Mouse (Mus musculus): ENCODE results near the gene Prdm11. TPM values are rescaled to one million over a fixed set of nuclear protein-coding genes. Genes with fewer than 3 reads are reported as not detected.

Prdm11 gene
- 7.6 TPM for polyA plus RNA-seq (2017; shearing (Covaris generic))

GRCm38 (mm10) chr2:93045818-93046508, at the start of gene Prdm11:
Gene Prdm11, minus strand, starts transcription at chr2:93046167.

Other genes starting within 250 kb of the Prdm11 start
- gene Syt13, start 131.1 kb downstream of the Prdm11 start, polyA plus RNA-seq (2017; shearing (Covaris generic)) = not detected
- 58.4 TPM for gene Trp53i11, start 141.4 kb upstream of the Prdm11 start, polyA plus RNA-seq (2017; shearing (Covaris generic))

Measured in effector memory CD4-positive, alpha-beta T cell, adult 5 months (primary cell).